Mouse (Mus musculus) spleen, adult 2 months (tissue): ENCODE measurements at regions not wholly inside any gene's neighbourhood (a gene's known extent, or its start where the extent isn't known, plus 50 kb on each side); places are given as distances from the start of the nearest gene placed in this dataset.

Experiments used
- CTCF ChIP-seq: fragments of 200-500 bp; IDR thresholded peaks from 2 replicates; pipeline ENCODE4 v1.5.1; 2011; ENCODE audit warnings: mild to moderate bottlenecking, inconsistent platforms; ENCODE audit not compliant: insufficient read depth, insufficient read length, insufficient replicate concordance; ENCODE audit errors: extremely low read depth
- POLR2A ChIP-seq: fragments of 200-500 bp; IDR thresholded peaks from 2 replicates; pipeline ENCODE4 v1.6.1; 2011; ENCODE audit warnings: low read depth, low read length, inconsistent platforms

DNA sequence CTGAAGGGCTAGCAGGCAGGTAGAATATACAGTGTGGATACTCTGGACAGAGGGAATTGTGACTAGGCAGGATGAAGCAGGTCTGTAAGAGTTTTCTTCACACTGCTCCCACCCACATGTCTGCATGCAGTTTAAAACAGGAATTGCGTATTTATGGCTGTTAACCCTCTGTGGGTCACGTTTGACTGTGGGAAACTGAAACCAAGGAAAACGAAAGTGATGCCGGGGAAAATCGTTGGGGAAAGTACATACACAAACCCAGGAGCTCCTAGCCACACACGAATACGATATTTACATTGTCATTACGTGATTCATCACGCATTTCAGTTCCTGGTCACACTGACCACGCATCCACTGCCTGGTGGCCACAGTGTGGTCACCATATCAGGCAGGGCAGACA lies 170.6 kb upstream of the Spdye4c start:
- TF ChIP-seq CTCF (no peak), POLR2A (no peak)
